Mouse (Mus musculus) CD4-positive, CD25-positive, alpha-beta regulatory T cell, adult 4 months (primary cell): ENCODE measurements around the gene Kctd4. TPM values are rescaled to one million over a fixed set of nuclear protein-coding genes. Genes with fewer than 3 reads are reported as not detected.

ENCODE experiments used
- ATAC-seq: one replicate; pipeline ENCODE4 v1.8.0; 2017
- polyA plus RNA-seq, 2 experiments: library from polyadenylated mRNA; unstranded; fragments of 100-300 nt; shearing (Covaris generic); gene quantifications; one replicate each; pipeline ENCODE4 v1.2.1; 2017

Gene Kctd4
- polyA plus RNA-seq, 2 experiments from 2014 or later: 1.4 to 3.3 TPM

- ATAC-seq: no peak
These were observed 37.6 kb downstream of the Kctd4 start for GRCm38 (mm10) chr14:75992371-75992770.

GRCm38 (mm10) chr14:75998082-75998481, 43.3 kb downstream of the Kctd4 start:
- no peak for ATAC-seq

GRCm38 (mm10) chr14:76001781-76002180, 47.0 kb downstream of the Kctd4 start:
- ATAC-seq: no peak

- ATAC-seq: no peak
These were observed 50.2 kb downstream of the Kctd4 start for GRCm38 (mm10) chr14:76005011-76005410.

GRCm38 (mm10) chr14:76008174-76008573, 53.4 kb downstream of the Kctd4 start:
- no peak for ATAC-seq

GRCm38 (mm10) chr14:76009185-76009584, 54.4 kb downstream of the Kctd4 start:
- no peak for ATAC-seq

GRCm38 (mm10) chr14:76010102-76011061, 55.6 kb downstream of the Kctd4 start, which contains the start of gene Gtf2f2:
Gene Gtf2f2, minus strand, starts transcription at chr14:76010865.
- ATAC-seq: peak; percentile 92

GRCm38 (mm10) chr14:76011062-76011457, 56.3 kb downstream of the Kctd4 start:
- ATAC-seq: no peak

- no peak for ATAC-seq
These were observed 59.5 kb downstream of the Kctd4 start for GRCm38 (mm10) chr14:76014331-76014730.

Other genes starting within 250 kb of the Kctd4 start
- gene Cog3, start 200.5 kb upstream of the Kctd4 start, polyA plus RNA-seq: 10 to 100 TPM in 1 of 2 experiments, 1 to 10 TPM in 1; 9.4 to 11.3 TPM
- 10 to 100 TPM; 20.6 to 24.5 TPM for gene Slc25a30, start 168.0 kb upstream of the Kctd4 start, polyA plus RNA-seq
- 1,000 to 10,000 TPM; 1,301 to 2,015 TPM for gene Tpt1, start 109.9 kb upstream of the Kctd4 start, polyA plus RNA-seq
- 10 to 100 TPM; 40.8 to 42.2 TPM for gene Gtf2f2, start 55.9 kb downstream of the Kctd4 start, polyA plus RNA-seq
- 10 to 100 TPM; 10.7 to 13.2 TPM for gene Gpalpp1, start 155.8 kb downstream of the Kctd4 start, polyA plus RNA-seq
- gene Nufip1, start 155.9 kb downstream of the Kctd4 start, polyA plus RNA-seq: 1 to 10 TPM; 6.6 to 8.6 TPM